Mouse (Mus musculus): ENCODE data around the gene Ift122. TPM values are rescaled to one million over a fixed set of nuclear protein-coding genes. Genes with fewer than 3 reads are reported as not detected.
"Not testable (repeated sequence)": the region's sequence is repeated elsewhere in the genome, so short reads cannot be mapped to it uniquely, and the experiment has no call there.

Ift122 gene
- polyA plus RNA-seq, 1 experiment from 2014 or later = 28.7 TPM

- 5% methylated on average over 20 of the region's 20 CpGs for WGBS
- Histone ChIP-seq H3K9me3 (no peaks in the 10 kb centered on the region), H3K27me3 (replicated peaks) (no peaks in the 10 kb centered on the region), H3K4me2 (replicated peaks) (peak overlapping the region; percentile 71), H3K4me3 (peak overlapping the region; percentile 53), H3K4me1 (peaks cover 19% of the 10 kb centered on the region), H3K36me3 (peaks cover 14% of the 10 kb centered on the region), H3K9ac (peak overlapping the region; percentile 61), H3K27ac (peak overlapping the region; percentile 51)
- ATAC-seq (ENCODE audit: low FRiP score, low read depth) = no peak
Observed at GRCm38 (mm10) chr6:115852446-115853090, 702 bp upstream of the Ift122 start.

- Histone ChIP-seq H3K4me1 (peaks cover 19% of the 10 kb centered on the region), H3K9me3 (no peaks in the 10 kb centered on the region), H3K27me3 (replicated peaks) (no peaks in the 10 kb centered on the region), H3K9ac (peak overlapping the region; percentile 61), H3K4me3 (peak overlapping the region; percentile 53), H3K27ac (peak overlapping the region; percentile 23; the same call in 1 of the 2 replicates), H3K4me2 (replicated peaks) (peak overlapping the region; percentile 71), H3K36me3 (peaks cover 4% of the 10 kb centered on the region)
- ATAC-seq (ENCODE audit: low FRiP score, low read depth) = no peak
- WGBS = 49% methylated on average over 7 of the region's 7 CpGs
Observed at GRCm38 (mm10) chr6:115853985-115854384, 715 bp downstream of the Ift122 start.

DNA sequence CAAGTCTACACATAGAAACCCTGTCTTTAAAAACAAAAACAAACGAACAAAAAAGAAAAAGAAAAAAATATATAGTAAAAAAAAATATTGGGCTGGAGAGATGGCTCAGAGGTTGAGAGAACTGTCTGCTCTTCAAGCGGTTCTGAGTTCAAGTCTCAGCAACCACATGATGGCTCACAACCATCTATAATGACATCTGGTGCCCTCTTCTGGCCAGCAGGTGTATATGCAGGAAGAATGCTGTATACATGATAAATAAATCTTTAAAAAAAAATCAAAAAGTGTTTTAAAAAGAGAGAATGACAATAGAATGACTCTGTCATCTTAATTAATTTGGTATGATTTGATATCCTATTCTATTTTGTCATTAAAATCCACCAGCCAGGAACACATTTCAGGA is 1.2 kb downstream of the Ift122 start:
- WGBS = 74% methylated on average over 2 of the region's 2 CpGs
- Histone ChIP-seq H3K36me3 (no peaks in the 10 kb centered on the region; the same call in 1 of the 2 replicates), H3K9me3 (no peaks in the 10 kb centered on the region), H3K4me1 (peaks cover 19% of the 10 kb centered on the region), H3K9ac (no peak overlapping the region), H3K4me3 (no peak overlapping the region), H3K4me2 (replicated peaks) (no peak overlapping the region), H3K27me3 (replicated peaks) (no peaks in the 10 kb centered on the region), H3K27ac (no peak overlapping the region)
- ATAC-seq (ENCODE audit: low FRiP score, low read depth) = no peak

DNA sequence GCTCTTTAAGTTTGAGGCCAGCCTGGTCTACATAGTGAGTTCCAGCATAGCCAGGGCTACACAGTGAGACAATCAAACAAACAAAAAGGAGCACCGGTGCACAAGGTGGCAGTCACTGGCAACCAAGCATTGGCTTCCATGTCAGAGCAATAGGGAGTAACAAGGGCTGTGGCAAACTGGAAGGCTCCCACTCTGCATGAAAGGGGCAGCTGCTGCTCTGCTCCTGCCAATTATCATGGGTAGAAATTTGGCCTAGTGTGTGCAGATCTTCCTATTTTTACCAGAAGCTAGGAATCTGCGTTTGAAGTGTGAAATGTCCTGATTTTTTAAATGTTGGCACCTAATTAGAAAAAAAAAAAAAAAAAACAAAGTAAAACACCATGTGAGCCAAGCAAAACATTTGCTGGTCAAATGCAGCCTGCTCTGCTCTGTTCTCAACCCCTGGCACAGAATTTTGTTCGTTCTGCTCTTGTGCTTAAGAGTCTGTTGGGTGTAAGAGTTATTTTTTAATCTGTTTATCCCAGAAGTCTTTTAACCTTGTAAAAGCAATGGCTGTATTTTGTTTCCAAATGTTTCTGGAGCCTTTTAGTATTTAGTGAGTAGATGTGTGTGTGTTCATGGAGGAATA is 2.6 kb downstream of the Ift122 start:
- H3K36me3 ChIP-seq = no peaks in the 10 kb centered on the region
- H3K9ac ChIP-seq = no peak overlapping the region
- H3K9me3 ChIP-seq = no peaks in the 10 kb centered on the region
- ATAC-seq (ENCODE audit: low FRiP score, low read depth) = no peak
- no peak overlapping the region for H3K4me2 ChIP-seq (replicated peaks)
- no peak overlapping the region for H3K27ac ChIP-seq
- H3K27me3 ChIP-seq (replicated peaks) = no peaks in the 10 kb centered on the region
- H3K4me3 ChIP-seq = no peak overlapping the region
- peaks cover 19% of the 10 kb centered on the region for H3K4me1 ChIP-seq
- 90% methylated on average over 3 of the region's 3 CpGs for WGBS

DNA sequence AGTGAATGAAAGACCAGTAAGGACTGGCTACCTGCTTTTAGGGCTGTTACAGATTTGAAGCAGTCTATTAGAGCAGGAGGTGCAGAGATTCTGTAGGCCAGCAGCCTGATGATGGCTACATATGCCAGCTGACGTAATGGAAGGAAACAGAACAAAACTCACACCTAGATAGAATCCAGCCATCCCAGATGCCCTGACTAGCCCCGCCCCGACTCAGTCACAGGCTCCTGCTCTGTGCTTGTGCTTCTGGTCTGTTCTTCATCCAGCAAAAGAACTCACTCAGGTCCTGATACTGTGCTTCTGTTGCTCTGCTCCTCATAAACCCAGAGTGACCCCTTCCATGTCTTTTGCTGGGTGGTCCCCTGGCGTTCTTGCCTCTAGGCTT is 3.1 kb downstream of the Ift122 start:
- H3K36me3 ChIP-seq = no peaks in the 10 kb centered on the region
- no peaks in the 10 kb centered on the region for H3K9me3 ChIP-seq
- 87% methylated on average over 4 of the region's 4 CpGs for WGBS
- H3K27ac ChIP-seq = no peak overlapping the region
- H3K27me3 ChIP-seq (replicated peaks) = no peaks in the 10 kb centered on the region
- H3K4me3 ChIP-seq = no peak overlapping the region
- peaks cover 19% of the 10 kb centered on the region for H3K4me1 ChIP-seq
- no peak for ATAC-seq (ENCODE audit: low FRiP score, low read depth)
- H3K4me2 ChIP-seq (replicated peaks) = no peak overlapping the region
- no peak overlapping the region for H3K9ac ChIP-seq

- WGBS = 68% methylated on average over 4 of the region's 4 CpGs
- H3K36me3 ChIP-seq = peaks cover 10% of the 10 kb centered on the region; the same call in 1 of the 2 replicates
Observed at GRCm38 (mm10) chr6:115859258-115859657, 6.0 kb downstream of the Ift122 start.

GRCm38 (mm10) chr6:115860027-115860556 is 6.8 kb downstream of the Ift122 start:
- Histone ChIP-seq H3K27me3 (replicated peaks) (no peaks in the 10 kb centered on the region), H3K9me3 (no peaks in the 10 kb centered on the region), H3K36me3 (peaks cover 13% of the 10 kb centered on the region), H3K9ac (no peak overlapping the region), H3K4me2 (replicated peaks) (no peak overlapping the region), H3K4me1 (peaks cover 6% of the 10 kb centered on the region; the same call in 1 of the 2 replicates), H3K4me3 (no peak overlapping the region), H3K27ac (no peak overlapping the region)
- 78% methylated on average over 7 of the region's 7 CpGs for WGBS
- ATAC-seq (ENCODE audit: low FRiP score, low read depth) = no peak

More at GRCm38 (mm10) chr6:115859258-115859657, 6.0 kb downstream of the Ift122 start:
- no peak overlapping the region for H3K27ac ChIP-seq
- no peak overlapping the region for H3K4me2 ChIP-seq (replicated peaks)
- no peak overlapping the region for H3K4me3 ChIP-seq
- no peak overlapping the region for H3K9ac ChIP-seq
- peaks cover 6% of the 10 kb centered on the region; the same call in 1 of the 2 replicates for H3K4me1 ChIP-seq
- ATAC-seq (ENCODE audit: low FRiP score, low read depth) = no peak
- H3K9me3 ChIP-seq = no peaks in the 10 kb centered on the region
- H3K27me3 ChIP-seq (replicated peaks) = no peaks in the 10 kb centered on the region

GRCm38 (mm10) chr6:115863340-115863841 is 10.1 kb downstream of the Ift122 start:
- Histone ChIP-seq H3K27me3 (replicated peaks) (no peaks in the 10 kb centered on the region), H3K9me3 (no peaks in the 10 kb centered on the region), H3K9ac (no peak overlapping the region), H3K4me2 (replicated peaks) (no peak overlapping the region), H3K4me3 (no peak overlapping the region), H3K4me1 (no peaks in the 10 kb centered on the region), H3K36me3 (peaks cover 13% of the 10 kb centered on the region), H3K27ac (no peak overlapping the region)
- WGBS = 78% methylated on average over 7 of the region's 7 CpGs
- ATAC-seq (ENCODE audit: low FRiP score, low read depth) = no peak

DNA sequence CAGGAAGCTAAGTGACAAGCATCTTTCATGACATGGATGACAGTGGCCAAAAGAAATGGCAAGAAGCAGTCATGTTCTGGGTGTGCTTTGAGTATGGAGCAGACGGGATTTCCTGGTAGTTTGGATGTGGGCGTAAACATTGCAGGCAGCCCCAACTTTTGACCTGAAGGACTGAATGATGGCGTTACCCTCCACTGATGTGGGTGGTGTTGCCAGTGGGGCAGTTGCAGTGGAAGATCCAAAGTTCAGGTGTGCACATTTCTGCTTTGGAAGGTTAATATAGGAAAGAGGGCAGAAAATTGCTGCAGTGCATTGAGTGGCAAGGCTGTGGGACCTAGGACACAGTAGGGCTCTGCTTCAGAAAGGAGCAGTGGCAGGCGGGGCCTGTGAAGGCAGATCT is 12.0 kb downstream of the Ift122 start:
- Histone ChIP-seq H3K9ac (no peak overlapping the region), H3K4me1 (no peaks in the 10 kb centered on the region), H3K4me3 (no peak overlapping the region), H3K27me3 (replicated peaks) (no peaks in the 10 kb centered on the region), H3K27ac (no peak overlapping the region), H3K36me3 (peaks cover 13% of the 10 kb centered on the region), H3K4me2 (replicated peaks) (no peak overlapping the region), H3K9me3 (no peaks in the 10 kb centered on the region)
- 96% methylated on average over 4 of the region's 4 CpGs for WGBS
- no peak for ATAC-seq (ENCODE audit: low FRiP score, low read depth)

GRCm38 (mm10) chr6:115867157-115867556 is 13.9 kb downstream of the Ift122 start:
- H3K36me3 ChIP-seq = peaks cover 13% of the 10 kb centered on the region
- WGBS = no CpG with 5 or more reads among the region's 3 CpGs
- not testable (repeated sequence) for H3K4me3 ChIP-seq; H3K27me3 ChIP-seq (replicated peaks); H3K27ac ChIP-seq; H3K4me1 ChIP-seq; H3K4me2 ChIP-seq (replicated peaks); H3K9me3 ChIP-seq; ATAC-seq (ENCODE audit: low FRiP score, low read depth); H3K9ac ChIP-seq

DNA sequence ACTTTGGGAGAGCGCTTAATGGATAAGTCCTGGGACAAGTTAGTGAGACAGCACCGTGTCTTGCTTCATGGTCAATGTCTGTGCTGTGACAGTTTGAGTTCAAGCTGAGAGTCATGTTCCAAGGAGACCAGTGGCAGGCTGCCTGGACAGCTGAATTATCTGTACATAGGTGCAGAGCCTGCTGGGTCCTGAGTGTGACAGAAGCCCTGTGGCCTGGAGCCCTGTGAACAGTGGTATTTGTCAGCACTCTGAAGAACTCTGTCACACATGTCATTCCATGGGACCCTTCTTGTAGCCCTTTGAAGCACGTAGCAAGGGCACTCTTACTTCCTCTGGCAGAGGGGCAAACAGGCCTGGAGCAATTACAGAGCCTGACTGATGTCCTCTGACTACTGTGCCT is 18.0 kb downstream of the Ift122 start:
- not testable (repeated sequence) for H3K27ac ChIP-seq; H3K27me3 ChIP-seq (replicated peaks); H3K4me2 ChIP-seq (replicated peaks); H3K36me3 ChIP-seq; H3K9ac ChIP-seq; H3K4me3 ChIP-seq; H3K9me3 ChIP-seq; H3K4me1 ChIP-seq; ATAC-seq (ENCODE audit: low FRiP score, low read depth)
- WGBS = no CpG with 5 or more reads among the region's 3 CpGs

- no peaks in the 10 kb centered on the region for H3K9me3 ChIP-seq
- H3K27me3 ChIP-seq (replicated peaks) = no peaks in the 10 kb centered on the region
- H3K36me3 ChIP-seq = peaks cover 38% of the 10 kb centered on the region
- no peak overlapping the region for H3K4me3 ChIP-seq
- H3K9ac ChIP-seq = no peak overlapping the region
- no peak overlapping the region for H3K4me2 ChIP-seq (replicated peaks)
- H3K27ac ChIP-seq = no peak overlapping the region
- no peak for ATAC-seq (ENCODE audit: low FRiP score, low read depth)
- WGBS = 95% methylated on average over 2 of the region's 2 CpGs
- H3K4me1 ChIP-seq = no peaks in the 10 kb centered on the region
Observed at GRCm38 (mm10) chr6:115877239-115877638, 24.0 kb downstream of the Ift122 start.

Measured in neural tube, embryonic 12.5 days (tissue).